8 mouse cellular contexts compared by ENCODE assay signal in genomic region chrX:48409611-48410387, GRCm38 (mm10). TPM values are rescaled to one million over a fixed set of nuclear protein-coding genes. Genes with fewer than 3 reads are reported as not detected.
DNase-seq lines count a peak whose midpoint lies in the region; ATAC-seq lines count a peak whose summit lies in the region.

No protein-coding gene starts in this region.

- ATAC-seq in heart, embryonic 15.5 days (replicated peaks; ENCODE audit: insufficient number of reproducible peaks, insufficient read depth, low FRiP score, low read depth) = peak; percentile 80
- ATAC-seq in liver, embryonic 12.5 days = peak; percentile 90

- H3K9me3 ChIP-seq in forebrain, embryonic 10.5 days = no peaks in the 10 kb centered on the region
- H3K9me3 ChIP-seq in heart, embryonic 15.5 days (replicated peaks) = no peaks in the 10 kb centered on the region
- H3K9me3 ChIP-seq in liver, embryonic 12.5 days (replicated peaks) = no peaks in the 10 kb centered on the region

- no peaks in the 10 kb centered on the region for H3K27me3 ChIP-seq in forebrain, embryonic 10.5 days (ENCODE audit: poor library complexity, severe bottlenecking)
- H3K27me3 ChIP-seq in heart, embryonic 15.5 days = no peaks in the 10 kb centered on the region
- H3K27me3 ChIP-seq in liver, embryonic 12.5 days (replicated peaks) = no peaks in the 10 kb centered on the region
- H3K27me3 ChIP-seq in splenic B cell, adult 2 months (ENCODE audit: control insufficient read depth, insufficient read depth, low read length, poor library complexity, severe bottlenecking) = no peaks in the 10 kb centered on the region

- H3K4me1 ChIP-seq in forebrain, embryonic 10.5 days = peaks cover 5% of the 10 kb centered on the region
- H3K4me1 ChIP-seq in heart, embryonic 15.5 days (replicated peaks) = peaks cover 11% of the 10 kb centered on the region
- H3K4me1 ChIP-seq in liver, embryonic 12.5 days = peaks cover 16% of the 10 kb centered on the region

- WGBS in forebrain, embryonic 10.5 days = 11% methylated on average over 36 of the region's 36 CpGs
- 9% methylated on average over 36 of the region's 36 CpGs for WGBS in heart, embryonic 15.5 days
- WGBS in liver, embryonic 12.5 days (ENCODE audit: insufficient replicate concordance) = 5% methylated on average over 36 of the region's 36 CpGs

- peak; percentile 90 for DNase-seq in CD4-positive, CD25-positive, alpha-beta regulatory T cell, adult 2 months (ENCODE audit: low read depth, low spot score)
- DNase-seq in c-Kit-negative CD71-positive TER-119-positive erythroid progenitor cells, embryonic 14.5 days (ENCODE audit: low read depth, low spot score) = peak; percentile 72
- DNase-seq in forebrain, embryonic 10.5 days (ENCODE audit: extremely low spot score, low spot score) = peak; percentile 82
- DNase-seq in kidney, postnatal 14 days = peak; percentile 89
- DNase-seq in naive thymus-derived CD4-positive, alpha-beta T cell, adult 2 months (ENCODE audit: low read depth) = peak; percentile 89
- DNase-seq in splenic B cell, adult 2 months (ENCODE audit: low read depth, low spot score) = peak; percentile 86

- peak overlapping the region; percentile 69 for H3K4me2 ChIP-seq in heart, embryonic 15.5 days
- H3K4me2 ChIP-seq in liver, embryonic 12.5 days = peak overlapping the region; percentile 72

- peak overlapping the region; percentile 46 for H3K9ac ChIP-seq in heart, embryonic 15.5 days
- H3K9ac ChIP-seq in liver, embryonic 12.5 days = peak overlapping the region; percentile 61

- H3K4me3 ChIP-seq in forebrain, embryonic 10.5 days = peak overlapping the region; percentile 50
- H3K4me3 ChIP-seq in heart, embryonic 15.5 days = peak overlapping the region; percentile 57
- peak overlapping the region; percentile 55 for H3K4me3 ChIP-seq in liver, embryonic 12.5 days

- H3K27ac ChIP-seq in forebrain, embryonic 10.5 days = no peak overlapping the region
- 0 out of 2 replicates have a peak overlapping the region, but pooled peaks have one; percentile 57 for H3K27ac ChIP-seq in heart, embryonic 15.5 days
- H3K27ac ChIP-seq in liver, embryonic 12.5 days = peak overlapping the region; percentile 25; the same call in 1 of the 2 replicates

- H3K36me3 ChIP-seq in forebrain, embryonic 10.5 days (replicated peaks) = peaks cover 21% of the 10 kb centered on the region
- peaks cover 2% of the 10 kb centered on the region for H3K36me3 ChIP-seq in heart, embryonic 15.5 days
- H3K36me3 ChIP-seq in liver, embryonic 12.5 days = peaks cover 16% of the 10 kb centered on the region
- H3K36me3 ChIP-seq in splenic B cell, adult 2 months (ENCODE audit: control insufficient read depth, insufficient read depth, low read length, poor library complexity, severe bottlenecking) = 0 out of 2 replicates have a peak, but pooled peaks cover 3% of the 10 kb centered on the region

RNA-seq across cellular contexts. Expression of gene Elf4, which starts 53.1 kb away (rescaled TPM):
- 2.0 and 2.9 TPM in 2 replicates for polyA plus RNA-seq in forebrain, embryonic 10.5 days (2016; fragmentation: Nextera tagmentation; extraction: Ambion mirVana)
- polyA plus RNA-seq in heart, embryonic 15.5 days (2015; fragmentation: Nextera tagmentation; extraction: Ambion mirVana) = 8.4 and 11.2 TPM in 2 replicates
- 4.0 and 4.3 TPM in 2 replicates for polyA plus RNA-seq in liver, embryonic 12.5 days (2016; fragmentation: Nextera tagmentation; extraction: Ambion mirVana)
